ENCODE assay signal across 8 mouse cellular contexts in genomic region chr2:102185951-102186561, GRCm38 (mm10). TPM values are rescaled to one million over a fixed set of nuclear protein-coding genes. Genes with fewer than 3 reads are reported as not detected.
DNase-seq lines count a peak whose midpoint lies in the region; ATAC-seq and TF ChIP-seq lines count a peak whose summit lies in the region.

Ldlrad3 (minus strand) TSS chr2:102186385.

- H3K4me1 ChIP-seq in forebrain, embryonic 11.5 days (replicated peaks; ENCODE audit: control insufficient read depth, insufficient read depth, low read length) = peaks cover 2% of the 10 kb centered on the region; the same call in 1 of the 2 replicates
- H3K4me1 ChIP-seq in heart, embryonic 16.5 days (ENCODE audit: control insufficient read depth, insufficient read depth, low read length) = peaks cover 13% of the 10 kb centered on the region
- H3K4me1 ChIP-seq in liver, embryonic 14.5 days (replicated peaks; ENCODE audit: control insufficient read depth in 2 of 2, insufficient read depth in 2 of 2, low read length in 1 of 2) = no peaks in the 10 kb centered on the region
- peaks cover 13% of the 10 kb centered on the region for H3K4me1 ChIP-seq in stomach, embryonic 15.5 days

- H3K36me3 ChIP-seq in forebrain, embryonic 11.5 days (ENCODE audit: control insufficient read depth, insufficient read depth, low read length) = no peaks in the 10 kb centered on the region
- no peaks in the 10 kb centered on the region for H3K36me3 ChIP-seq in heart, embryonic 16.5 days (ENCODE audit: control insufficient read depth, insufficient read depth)
- H3K36me3 ChIP-seq in liver, embryonic 14.5 days (replicated peaks; ENCODE audit: control insufficient read depth, insufficient read depth, low read depth) = no peaks in the 10 kb centered on the region
- no peaks in the 10 kb centered on the region for H3K36me3 ChIP-seq in stomach, embryonic 15.5 days

- H3K27me3 ChIP-seq in forebrain, embryonic 11.5 days (ENCODE audit: control insufficient read depth, insufficient read depth, low read length) = no peaks in the 10 kb centered on the region
- no peaks in the 10 kb centered on the region for H3K27me3 ChIP-seq in heart, embryonic 16.5 days (ENCODE audit: control insufficient read depth, insufficient read depth, low read length)
- H3K27me3 ChIP-seq in liver, embryonic 14.5 days (ENCODE audit: control insufficient read depth, insufficient read depth, low read length) = peaks cover 16% of the 10 kb centered on the region
- no peaks in the 10 kb centered on the region for H3K27me3 ChIP-seq in stomach, embryonic 15.5 days (replicated peaks)

- H3K27ac ChIP-seq in forebrain, embryonic 11.5 days (ENCODE audit: low read depth, low read length) = peak within 1 kb of the TSS; percentile 68
- H3K27ac ChIP-seq in heart, embryonic 16.5 days (ENCODE audit: low read length) = peak within 1 kb of the TSS; percentile 73
- H3K27ac ChIP-seq in liver, embryonic 14.5 days = no peak within 1 kb of the TSS
- peak within 1 kb of the TSS; percentile 94 for H3K27ac ChIP-seq in stomach, embryonic 15.5 days

- peak; percentile 97 for ATAC-seq in forebrain, embryonic 11.5 days (replicated peaks; ENCODE audit: low FRiP score)
- ATAC-seq in heart, embryonic 16.5 days (replicated peaks; ENCODE audit: extremely low read depth, insufficient read depth, low FRiP score) = peak; percentile 96
- ATAC-seq in liver, embryonic 14.5 days (ENCODE audit: insufficient read depth) = peak; percentile 90
- peak; percentile 93 for ATAC-seq in stomach, embryonic 15.5 days (ENCODE audit: insufficient read depth, low FRiP score, low read depth)

- TF ChIP-seq CTCF in liver, embryonic 14.5 days (IDR thresholded peaks at IDR 0.05; ENCODE audit: low read depth) = no peak

- peak within 1 kb of the TSS; percentile 87 for H3K9ac ChIP-seq in forebrain, embryonic 11.5 days (ENCODE audit: low read length)
- H3K9ac ChIP-seq in heart, embryonic 16.5 days (ENCODE audit: low read length) = peak within 1 kb of the TSS; percentile 88
- H3K9ac ChIP-seq in liver, embryonic 14.5 days (replicated peaks) = peak within 1 kb of the TSS; percentile 9
- peak within 1 kb of the TSS; percentile 64 for H3K9ac ChIP-seq in stomach, embryonic 15.5 days

- DNase-seq in CD8-positive naive resting alpha-beta T cell, adult 2 months (ENCODE audit: low read depth in 2 of 2, low spot score in 2 of 2) = peak; percentile 41 to 46
- DNase-seq in c-Kit-positive CD71-positive TER-119-negative erythroid progenitor cells, embryonic 14.5 days (ENCODE audit: low read depth) = peak; percentile 43
- peak; percentile 97 for DNase-seq in forebrain, embryonic 11.5 days (ENCODE audit: low spot score)
- DNase-seq in kidney, postnatal 36 days = peak; percentile 94 to 96
- DNase-seq in liver, embryonic 14.5 days (ENCODE audit: low read depth in 3 of 3, low spot score in 3 of 3) = peak; percentile 41 to 54 (median 48)
- peak; percentile 96 for DNase-seq in neural tube, embryonic 10.5 days (ENCODE audit: extremely low spot score, low spot score)

- peak within 1 kb of the TSS; percentile 83 for H3K4me3 ChIP-seq in forebrain, embryonic 11.5 days (ENCODE audit: low read depth, low read length)
- peak within 1 kb of the TSS; percentile 89 for H3K4me3 ChIP-seq in heart, embryonic 16.5 days (ENCODE audit: low read length)
- peak within 1 kb of the TSS; percentile 58 to 59 for H3K4me3 ChIP-seq in liver, embryonic 14.5 days (ENCODE audit: insufficient read depth in 1 of 2, low read depth in 2 of 2, low read length in 2 of 2)
- H3K4me3 ChIP-seq in stomach, embryonic 15.5 days (replicated peaks) = peak within 1 kb of the TSS; percentile 83

- no peak for TF ChIP-seq EP300 in liver, embryonic 14.5 days (IDR thresholded peaks at IDR 0.05; ENCODE audit: low read depth)

- peak within 1 kb of the TSS; percentile 58 for H3K4me2 ChIP-seq in forebrain, embryonic 11.5 days (ENCODE audit: low read depth, low read length, severe bottlenecking)
- H3K4me2 ChIP-seq in heart, embryonic 16.5 days (ENCODE audit: low read depth, low read length) = peak within 1 kb of the TSS; percentile 96
- peak within 1 kb of the TSS; percentile 63 for H3K4me2 ChIP-seq in liver, embryonic 14.5 days (ENCODE audit: low read depth)
- H3K4me2 ChIP-seq in stomach, embryonic 15.5 days = peak within 1 kb of the TSS; percentile 76

- WGBS in forebrain, embryonic 11.5 days = 0% methylated on average over 64 of the region's 77 CpGs
- under 1% methylated on average over 74 of the region's 77 CpGs for WGBS in heart, embryonic 16.5 days
- under 1% methylated on average over 70 of the region's 77 CpGs for WGBS in liver, embryonic 14.5 days (ENCODE audit: insufficient replicate concordance)
- under 1% methylated on average over 69 of the region's 77 CpGs for WGBS in stomach, embryonic 15.5 days

- no peaks in the 10 kb centered on the region for H3K9me3 ChIP-seq in forebrain, embryonic 11.5 days (ENCODE audit: control insufficient read depth, low read length)
- H3K9me3 ChIP-seq in heart, embryonic 16.5 days (replicated peaks; ENCODE audit: control insufficient read depth, low read length) = peaks cover 3% of the 10 kb centered on the region; the same call in 1 of the 2 replicates
- H3K9me3 ChIP-seq in liver, embryonic 14.5 days (ENCODE audit: control insufficient read depth, low read length) = no peaks in the 10 kb centered on the region
- H3K9me3 ChIP-seq in stomach, embryonic 15.5 days = no peaks in the 10 kb centered on the region

RNA-seq across cellular contexts. Expression of gene Ldlrad3, which starts in this region (rescaled TPM):
- polyA plus RNA-seq in forebrain, embryonic 11.5 days (2014; fragmentation: Nextera tagmentation; extraction: Ambion mirVana) = 56.8 and 60.7 TPM in 2 replicates
- polyA plus RNA-seq in heart, embryonic 16.5 days (2015; fragmentation: Nextera tagmentation; extraction: Ambion mirVana) = 13.5 and 15.0 TPM in 2 replicates
- 1.9 and 2.1 TPM in 2 replicates for polyA plus RNA-seq in liver, embryonic 14.5 days (2012; rRNA removed)
- polyA plus RNA-seq in liver, embryonic 14.5 days (2014; fragmentation: Nextera tagmentation; extraction: Ambion mirVana) = 2.9 and 3.2 TPM in 2 replicates
- 39.1 and 44.8 TPM in 2 replicates for polyA plus RNA-seq in stomach, embryonic 15.5 days (2015; fragmentation: Nextera tagmentation; extraction: Ambion mirVana)

Comparison
In these comparisons a context has a peak if more than half of its experiments do, and no peak if none do; other contexts are left out.
1. DNase-seq: peak in every context shown above with its lines; median percentile 97 in forebrain, embryonic 11.5 days; 96 in neural tube, embryonic 10.5 days; 95 in kidney, postnatal 36 days; 48 in liver, embryonic 14.5 days; 44 in CD8-positive naive resting alpha-beta T cell, adult 2 months; 43 in c-Kit-positive CD71-positive TER-119-negative erythroid progenitor cells, embryonic 14.5 days.
2. H3K9ac ChIP-seq: peak in every context shown above with its lines; median percentile 88 in heart, embryonic 16.5 days; 87 in forebrain, embryonic 11.5 days; 64 in stomach, embryonic 15.5 days; 9 in liver, embryonic 14.5 days.